Mouse (Mus musculus) small intestine, adult 2 months (tissue): ENCODE results near the gene Tmem121. TPM values are rescaled to one million over a fixed set of nuclear protein-coding genes. Genes with fewer than 3 reads are reported as not detected.

Experiments
- H3K27ac ChIP-seq: fragments of 200-500 bp; 2 replicates; pipeline ENCODE4 v1.5.1; 2012; ENCODE audit warnings: low read depth, low read length, control low read depth, inconsistent platforms; ENCODE audit not compliant: insufficient read depth
- H3K27me3 ChIP-seq: fragments of 200-500 bp; 2 replicates; pipeline ENCODE4 v1.6.1; 2012; ENCODE audit warnings: mild to moderate bottlenecking, moderate library complexity, low read length, inconsistent platforms; ENCODE audit not compliant: control insufficient read depth, insufficient read depth
- H3K36me3 ChIP-seq: fragments of 200-500 bp; 2 replicates; pipeline ENCODE4 v1.6.1; 2012; ENCODE audit warnings: mild to moderate bottlenecking, low read length, control low read depth, inconsistent platforms; ENCODE audit not compliant: control insufficient read depth, insufficient read depth
- H3K4me1 ChIP-seq: fragments of 200-500 bp; 2 replicates; pipeline ENCODE4 v1.6.1; 2012; ENCODE audit warnings: low read length, inconsistent platforms, mixed read lengths; ENCODE audit not compliant: control insufficient read depth, insufficient read depth, insufficient read length
- H3K4me3 ChIP-seq: fragments of 200-500 bp; 2 replicates; pipeline ENCODE4 v1.5.1; 2012; ENCODE audit warnings: low read depth, mild to moderate bottlenecking, control low read depth, inconsistent platforms, low read length, moderate library complexity
- CTCF ChIP-seq: fragments of 200-500 bp; IDR thresholded peaks from 2 replicates; pipeline ENCODE4 v1.5.1; 2012; ENCODE audit warnings: low read depth, mild to moderate bottlenecking, control low read depth, inconsistent platforms, low read length, moderate library complexity, mixed read lengths; ENCODE audit not compliant: insufficient replicate concordance, insufficient read length; ENCODE audit errors: extremely low read depth
- POLR2A ChIP-seq: fragments of 200-500 bp; IDR thresholded peaks from 2 replicates; pipeline ENCODE4 v1.6.1; 2012; ENCODE audit warnings: low read depth, mild to moderate bottlenecking, control low read depth, inconsistent platforms, low read length, moderate library complexity
- WGBS: fragments of 180-500 bp; shearing (Covaris S2); methylation state at CpG from one replicate; pipeline ENCODE4 v1.1.7; 2018; 5-methylcytosine and 5-hydroxymethylcytosine counted together
- polyA plus RNA-seq: library from polyadenylated mRNA; depleted of rRNA; stranded (reverse); fragments of >200 nt; gene quantifications from 2 replicates; pipeline ENCODE4 v1.2.3, GENCODE M21; 2012

Tmem121 gene
- polyA plus RNA-seq, 1 experiment: 2.4 TPM

GRCm38 (mm10) chr12:113155076-113155771, 30.5 kb upstream of the Tmem121 start:
- WGBS: under 1% methylated on average over 32 of the region's 32 CpGs
- Histone ChIP-seq H3K4me1 (peaks cover 20% of the 10 kb centered on the region; the same call in 1 of the 2 replicates), H3K27me3 (no peaks in the 10 kb centered on the region), H3K36me3 (peaks cover 13% of the 10 kb centered on the region), H3K4me3 (peak overlapping the region; percentile 61), H3K27ac (peak overlapping the region; percentile 96)
- TF ChIP-seq POLR2A: peak; percentile 48; the same call in 1 of the 2 replicates
- TF ChIP-seq CTCF: no peak

GRCm38 (mm10) chr12:113155887-113156539, 29.7 kb upstream of the Tmem121 start, which contains the start of gene Tedc1:
Tedc1 (plus strand) TSS chr12:113156421.
- TF ChIP-seq POLR2A: no peak; the same call in 1 of the 2 replicates
- peak; percentile 96 for TF ChIP-seq CTCF
- H3K27me3 ChIP-seq: no peaks in the 10 kb centered on the region
- WGBS: under 1% methylated on average over 46 of the region's 46 CpGs

GRCm38 (mm10) chr12:113156540-113156929, 29.2 kb upstream of the Tmem121 start:
- Histone ChIP-seq H3K27me3 (no peaks in the 10 kb centered on the region), H3K4me3 (peak overlapping the region; percentile 75), H3K36me3 (peaks cover 16% of the 10 kb centered on the region), H3K4me1 (peaks cover 12% of the 10 kb centered on the region; the same call in 1 of the 2 replicates), H3K27ac (peak overlapping the region; percentile 69)
- 1% methylated on average over 23 of the region's 23 CpGs for WGBS
- no peak for TF ChIP-seq CTCF
- no peak for TF ChIP-seq POLR2A

More at GRCm38 (mm10) chr12:113155887-113156539, 29.7 kb upstream of the Tmem121 start, which contains the start of gene Tedc1:
- peak within 1 kb of the TSS; percentile 96 for H3K27ac ChIP-seq
- peaks cover 13% of the 10 kb centered on the region for H3K36me3 ChIP-seq
- peaks cover 15% of the 10 kb centered on the region; the same call in 1 of the 2 replicates for H3K4me1 ChIP-seq
- peak within 1 kb of the TSS; percentile 75 for H3K4me3 ChIP-seq

GRCm38 (mm10) chr12:113157002-113157401, 28.7 kb upstream of the Tmem121 start:
- Histone ChIP-seq H3K4me3 (peak overlapping the region; percentile 75), H3K27me3 (no peaks in the 10 kb centered on the region), H3K36me3 (peaks cover 19% of the 10 kb centered on the region), H3K27ac (no peak overlapping the region), H3K4me1 (peaks cover 12% of the 10 kb centered on the region; the same call in 1 of the 2 replicates)
- 20% methylated on average over 8 of the region's 8 CpGs for WGBS
- TF ChIP-seq POLR2A: no peak
- TF ChIP-seq CTCF: no peak

- WGBS: 78% methylated on average over 8 of the region's 8 CpGs
These were observed 28.2 kb upstream of the Tmem121 start for GRCm38 (mm10) chr12:113157521-113157920.

GRCm38 (mm10) chr12:113157971-113158370, 27.8 kb upstream of the Tmem121 start:
- no peak overlapping the region for H3K4me3 ChIP-seq
- no peaks in the 10 kb centered on the region for H3K27me3 ChIP-seq
- 92% methylated on average over 8 of the region's 8 CpGs for WGBS
- H3K4me1 ChIP-seq: peaks cover 12% of the 10 kb centered on the region; the same call in 1 of the 2 replicates
- TF ChIP-seq POLR2A (no peak), CTCF (no peak)
- H3K27ac ChIP-seq: no peak overlapping the region
- H3K36me3 ChIP-seq: peaks cover 22% of the 10 kb centered on the region

More at GRCm38 (mm10) chr12:113157521-113157920, 28.2 kb upstream of the Tmem121 start:
- Histone ChIP-seq H3K4me3 (no peak overlapping the region), H3K27ac (no peak overlapping the region), H3K36me3 (peaks cover 21% of the 10 kb centered on the region), H3K4me1 (peaks cover 12% of the 10 kb centered on the region; the same call in 1 of the 2 replicates), H3K27me3 (no peaks in the 10 kb centered on the region)
- no peak for TF ChIP-seq CTCF
- no peak for TF ChIP-seq POLR2A

- no peak overlapping the region for H3K4me3 ChIP-seq
- no peak overlapping the region for H3K27ac ChIP-seq
- no peak for TF ChIP-seq POLR2A
- no peak for TF ChIP-seq CTCF
- 89% methylated on average over 11 of the region's 11 CpGs for WGBS
- H3K27me3 ChIP-seq: no peaks in the 10 kb centered on the region
- peaks cover 4% of the 10 kb centered on the region; the same call in 1 of the 2 replicates for H3K4me1 ChIP-seq
- peaks cover 16% of the 10 kb centered on the region for H3K36me3 ChIP-seq
These were observed 22.1 kb upstream of the Tmem121 start for GRCm38 (mm10) chr12:113163561-113164006.
